10 mouse cellular contexts compared by ENCODE assay signal in the genomic region with DNA sequence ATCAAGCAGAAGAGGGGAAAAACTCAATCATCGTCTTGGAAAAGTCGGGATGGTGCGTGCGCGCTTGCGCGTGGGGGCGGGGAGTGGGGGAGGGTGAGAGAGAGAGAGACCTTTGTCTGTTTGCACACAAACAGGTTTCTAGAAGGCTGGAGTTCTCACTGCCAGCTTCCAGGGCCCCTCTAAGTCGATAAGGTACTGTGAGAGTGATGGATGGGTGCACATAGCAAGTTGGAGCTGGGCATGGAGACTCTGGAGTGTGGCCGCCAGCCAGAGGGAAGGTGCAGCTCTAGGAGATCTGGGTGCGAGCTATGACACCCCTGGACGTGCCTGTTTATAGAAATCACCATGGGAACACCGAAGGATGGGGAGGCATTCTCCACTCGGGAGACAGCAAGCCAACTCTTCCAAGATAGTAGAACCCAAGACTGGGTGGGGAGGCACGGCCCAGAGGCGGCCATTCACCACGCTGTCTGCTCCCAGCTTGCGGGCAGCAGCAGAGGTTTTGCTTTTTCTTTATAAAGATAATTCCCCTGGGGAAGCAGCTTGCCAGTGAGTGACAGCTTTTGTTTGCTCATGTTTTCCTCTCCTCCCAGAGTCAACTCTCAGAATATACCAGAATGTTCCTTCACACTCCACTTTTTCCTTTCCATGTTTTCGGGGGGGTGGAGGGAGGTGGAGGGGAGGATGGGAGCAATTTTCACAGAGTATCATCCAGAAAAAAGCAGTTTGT.
DNase-seq lines count a peak whose midpoint lies in the region; ATAC-seq lines count a peak whose summit lies in the region.
"Had no signal": no experiment of that assay in that cellular context is flagged by ENCODE, and none has a peak within 500 bp of the region (broad histone marks: within the 10 kb centered on the region; RNA-seq: fewer than 3 reads in every experiment).

No protein-coding gene starts in this region.

- H3K4me2 ChIP-seq in embryonic facial prominence, embryonic 12.5 days (replicated peaks) = no peak overlapping the region
- H3K4me2 ChIP-seq: forebrain, embryonic 13.5 days had no signal

- 72% methylated on average over 19 of the region's 19 CpGs for WGBS in embryonic facial prominence, embryonic 12.5 days
- 68% methylated on average over 19 of the region's 19 CpGs for WGBS in hindbrain, embryonic 10.5 days

- H3K36me3 ChIP-seq in embryonic facial prominence, embryonic 12.5 days = no peaks in the 10 kb centered on the region
- no peaks in the 10 kb centered on the region for H3K36me3 ChIP-seq in hindbrain, embryonic 10.5 days

- H3K27ac ChIP-seq in embryonic facial prominence, embryonic 12.5 days = peak overlapping the region; percentile 79
- H3K27ac ChIP-seq in hindbrain, embryonic 10.5 days = peak overlapping the region; percentile 40; the same call in 1 of the 2 replicates
- H3K27ac ChIP-seq: forebrain, embryonic 13.5 days had no signal

- no peaks in the 10 kb centered on the region for H3K9me3 ChIP-seq in embryonic facial prominence, embryonic 12.5 days
- no peaks in the 10 kb centered on the region for H3K9me3 ChIP-seq in hindbrain, embryonic 10.5 days
- H3K9me3 ChIP-seq: forebrain, embryonic 13.5 days had no signal

- no peak overlapping the region for H3K9ac ChIP-seq in embryonic facial prominence, embryonic 12.5 days
- H3K9ac ChIP-seq: forebrain, embryonic 13.5 days had no signal

- DNase-seq in left cerebral cortex, postnatal 25 days (ENCODE audit: low spot score in 2 of 2) = peak; percentile 17 to 61
- DNase-seq in left cerebral cortex, postnatal 10 days (ENCODE audit: extremely low spot score in 1 of 2, low spot score in 2 of 2) = no peak
- no peak for DNase-seq in hindbrain, embryonic 10.5 days (ENCODE audit: low spot score)
- DNase-seq in lung, postnatal 25 days (ENCODE audit: low spot score) = peak; percentile 26
- no peak for DNase-seq in cerebellum, postnatal 25 days
- no peak for DNase-seq in thymus, postnatal 14 days
- DNase-seq: layer of hippocampus, adult 9-11 months had no signal

- no peaks in the 10 kb centered on the region for H3K27me3 ChIP-seq in embryonic facial prominence, embryonic 12.5 days
- no peaks in the 10 kb centered on the region for H3K27me3 ChIP-seq in hindbrain, embryonic 10.5 days (ENCODE audit: insufficient read depth, poor library complexity, severe bottlenecking)
- H3K27me3 ChIP-seq: forebrain, embryonic 13.5 days had no signal

- intact Hi-C loops in left cerebral cortex, postnatal 25 days (cut with DNase I) = no loop called here
- intact Hi-C loops in left cerebral cortex, postnatal 10 days (cut with DNase I) = no loop called here

- peaks cover 25% of the 10 kb centered on the region for H3K4me1 ChIP-seq in embryonic facial prominence, embryonic 12.5 days
- H3K4me1 ChIP-seq in hindbrain, embryonic 10.5 days (replicated peaks) = peaks cover 59% of the 10 kb centered on the region
- H3K4me1 ChIP-seq: forebrain, embryonic 13.5 days had no signal

- ATAC-seq in embryonic facial prominence, embryonic 12.5 days (ENCODE audit: insufficient number of reproducible peaks, insufficient read depth, low FRiP score, low TSS enrichment) = no peak
- ATAC-seq in inflammation-experienced regulatory T-cells, adult 6 months = no peak
- ATAC-seq: forebrain, embryonic 13.5 days had no signal

- H3K4me3 ChIP-seq in embryonic facial prominence, embryonic 12.5 days = no peak overlapping the region
- H3K4me3 ChIP-seq in hindbrain, embryonic 10.5 days = no peak overlapping the region
- H3K4me3 ChIP-seq: forebrain, embryonic 13.5 days had no signal

Comparison
In these comparisons a context has a peak if more than half of its experiments do, and no peak if none do; other contexts are left out.
1. DNase-seq: peak in left cerebral cortex, postnatal 25 days (2 of 2) and lung, postnatal 25 days (single experiment); none in left cerebral cortex, postnatal 10 days (0 of 2), hindbrain, embryonic 10.5 days (single experiment), cerebellum, postnatal 25 days (0 of 2) and thymus, postnatal 14 days (single experiment).